Mouse (Mus musculus) kidney, embryonic 16.5 days (tissue): Measurements from ENCODE around the gene Hk2. TPM values are rescaled to one million over a fixed set of nuclear protein-coding genes. Genes with fewer than 3 reads are reported as not detected.

Experiments used
- ATAC-seq: fragments of 200-750 bp; cut with Nextera tagmentation; 2 replicates; pipeline ENCODE4 v1.8.0; 2017; ENCODE audit warnings: moderate TSS enrichment; ENCODE audit not compliant: low FRiP score, low TSS enrichment
- H3K27ac ChIP-seq: fragments of 300-500 bp; sonication (generic); 2 replicates; pipeline ENCODE4 v1.5.1; 2014; ENCODE audit warnings: low read length
- H3K27me3 ChIP-seq: fragments of 300-500 bp; sonication (generic); 2 replicates; pipeline ENCODE4 v1.6.1; 2014; ENCODE audit warnings: low read length, control low read depth, mixed read lengths; ENCODE audit not compliant: insufficient read depth
- H3K36me3 ChIP-seq: fragments of 300-500 bp; sonication (generic); 2 replicates; pipeline ENCODE4 v1.6.1; 2014; ENCODE audit warnings: low read length, control low read depth, mixed read lengths; ENCODE audit not compliant: insufficient read depth
- H3K4me1 ChIP-seq: fragments of 300-500 bp; sonication (generic); 2 replicates; pipeline ENCODE4 v1.6.1; 2014; ENCODE audit warnings: low read length, control low read depth, mixed read lengths; ENCODE audit not compliant: insufficient read depth
- H3K4me2 ChIP-seq: fragments of 300-500 bp; sonication (generic); replicated peaks from 2 replicates; pipeline ENCODE4 v1.6.1; 2014; ENCODE audit warnings: low read depth, low read length
- H3K4me3 ChIP-seq: fragments of 300-500 bp; sonication (generic); 2 replicates; pipeline ENCODE4 v1.5.1; 2014; ENCODE audit warnings: mild to moderate bottlenecking, low read length
- H3K9ac ChIP-seq: fragments of 300-500 bp; sonication (generic); replicated peaks from 2 replicates; pipeline ENCODE4 v1.6.1; 2014; ENCODE audit warnings: low read length
- H3K9me3 ChIP-seq: fragments of 300-500 bp; sonication (generic); 2 replicates; pipeline ENCODE4 v1.6.1; 2016; ENCODE audit warnings: low read length, control low read depth
- WGBS: fragments of 180-500 bp; shearing (Covaris S2); extraction: QIAGEN DNeasy Blood & Tissue Kit; methylation state at CpG from one replicate; pipeline ENCODE4 v1.1.7; 2014; 5-methylcytosine and 5-hydroxymethylcytosine counted together
- polyA plus RNA-seq: library from polyadenylated mRNA; unstranded; fragments of >200 nt; fragmentation: Nextera tagmentation; extraction: Ambion mirVana; gene quantifications from 2 replicates; pipeline ENCODE4 v1.2.1, GENCODE M21; 2015

The Hk2 gene
- polyA plus RNA-seq, 1 experiment from 2014 or later = 16.3 TPM

DNA sequence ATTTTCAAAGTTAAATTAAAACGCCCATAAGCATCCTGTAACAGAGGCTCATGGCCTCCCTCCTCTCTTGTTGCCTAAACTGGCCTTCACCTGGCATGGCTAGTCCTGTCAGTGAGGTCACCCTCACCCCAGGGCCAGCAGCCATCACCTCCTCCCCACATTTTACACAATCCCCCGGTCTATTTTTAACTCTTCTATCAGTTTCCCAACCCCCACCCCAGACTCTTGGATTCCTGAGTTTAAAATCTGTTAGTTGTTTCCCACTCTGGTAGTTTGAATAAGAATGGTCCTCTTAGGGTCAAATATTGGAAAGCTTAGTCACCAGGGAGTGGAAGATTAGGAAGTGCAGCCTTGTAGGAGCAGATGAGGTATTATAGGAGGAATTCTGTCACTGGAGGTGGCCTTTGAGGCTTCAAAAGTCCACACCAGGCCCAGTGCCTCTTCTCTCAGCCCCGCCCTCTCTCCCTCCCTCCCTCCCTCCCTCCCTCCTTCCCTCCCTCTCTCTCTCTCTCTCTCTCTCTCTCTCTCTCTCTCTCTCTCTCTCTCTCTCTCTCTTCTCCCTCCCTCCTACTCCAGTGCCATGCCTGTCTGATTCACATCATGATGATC is 13.4 kb downstream of the Hk2 start:
- Histone ChIP-seq H3K36me3 (no peaks in the 10 kb centered on the region; the same call in 1 of the 2 replicates), H3K9me3 (no peaks in the 10 kb centered on the region), H3K4me1 (peaks cover 10% of the 10 kb centered on the region), H3K4me3 (no peak overlapping the region), H3K27ac (no peak overlapping the region), H3K27me3 (no peaks in the 10 kb centered on the region), H3K9ac (no peak overlapping the region), H3K4me2 (no peak overlapping the region)
- WGBS = 73% methylated on average over 3 of the region's 3 CpGs
- ATAC-seq = no peak

- H3K27ac ChIP-seq = no peak overlapping the region
- no peak overlapping the region for H3K4me2 ChIP-seq
- no peak for ATAC-seq
- H3K4me3 ChIP-seq = no peak overlapping the region
- H3K9me3 ChIP-seq = no peaks in the 10 kb centered on the region
- H3K36me3 ChIP-seq = no peaks in the 10 kb centered on the region; the same call in 1 of the 2 replicates
- no peak overlapping the region for H3K9ac ChIP-seq
- peaks cover 9% of the 10 kb centered on the region for H3K4me1 ChIP-seq
- H3K27me3 ChIP-seq = no peaks in the 10 kb centered on the region
- WGBS = 90% methylated on average over 5 of the region's 5 CpGs
Observed at GRCm38 (mm10) chr6:82759241-82759640, 15.0 kb downstream of the Hk2 start.

GRCm38 (mm10) chr6:82756799-82757210 is 17.4 kb downstream of the Hk2 start:
- no peak for ATAC-seq
- Histone ChIP-seq H3K9me3 (no peaks in the 10 kb centered on the region), H3K4me3 (no peak overlapping the region), H3K4me2 (no peak overlapping the region), H3K27me3 (no peaks in the 10 kb centered on the region), H3K9ac (no peak overlapping the region), H3K4me1 (peaks cover 5% of the 10 kb centered on the region; the same call in 1 of the 2 replicates), H3K27ac (no peak overlapping the region), H3K36me3 (no peaks in the 10 kb centered on the region; the same call in 1 of the 2 replicates)
- 85% methylated on average over 9 of the region's 9 CpGs for WGBS

DNA sequence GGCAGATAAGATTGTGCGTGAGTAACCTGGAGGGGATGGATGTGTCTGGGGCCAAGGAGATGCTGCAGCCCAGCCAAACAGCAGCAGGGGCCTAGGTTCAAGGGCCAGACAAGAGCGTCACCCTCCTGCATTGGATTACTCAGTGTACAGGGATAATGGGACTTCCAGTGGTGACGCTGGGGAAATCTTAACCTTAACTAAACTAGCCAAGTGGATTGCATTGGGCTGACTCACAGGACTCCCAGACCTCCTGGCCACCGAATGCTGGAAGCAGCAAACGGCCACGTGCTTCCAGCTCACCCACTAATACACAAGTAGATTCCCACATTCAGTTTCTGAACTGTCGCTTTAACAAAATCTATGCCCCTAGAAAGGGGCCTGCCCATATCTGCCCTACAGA is 18.0 kb downstream of the Hk2 start:
- Histone ChIP-seq H3K4me3 (no peak overlapping the region), H3K4me1 (peaks cover 5% of the 10 kb centered on the region; the same call in 1 of the 2 replicates), H3K27ac (no peak overlapping the region), H3K27me3 (no peaks in the 10 kb centered on the region), H3K36me3 (no peaks in the 10 kb centered on the region; the same call in 1 of the 2 replicates), H3K9ac (no peak overlapping the region), H3K4me2 (no peak overlapping the region), H3K9me3 (no peaks in the 10 kb centered on the region)
- ATAC-seq = no peak
- WGBS = 86% methylated on average over 7 of the region's 7 CpGs

- Histone ChIP-seq H3K4me1 (peaks cover 5% of the 10 kb centered on the region; the same call in 1 of the 2 replicates), H3K27me3 (no peaks in the 10 kb centered on the region), H3K27ac (no peak overlapping the region), H3K9ac (no peak overlapping the region), H3K36me3 (no peaks in the 10 kb centered on the region; the same call in 1 of the 2 replicates), H3K4me2 (no peak overlapping the region), H3K9me3 (no peaks in the 10 kb centered on the region), H3K4me3 (no peak overlapping the region)
- ATAC-seq = no peak
- 51% methylated on average over 2 of the region's 2 CpGs for WGBS
Observed at GRCm38 (mm10) chr6:82755338-82755737, 18.9 kb downstream of the Hk2 start.

DNA sequence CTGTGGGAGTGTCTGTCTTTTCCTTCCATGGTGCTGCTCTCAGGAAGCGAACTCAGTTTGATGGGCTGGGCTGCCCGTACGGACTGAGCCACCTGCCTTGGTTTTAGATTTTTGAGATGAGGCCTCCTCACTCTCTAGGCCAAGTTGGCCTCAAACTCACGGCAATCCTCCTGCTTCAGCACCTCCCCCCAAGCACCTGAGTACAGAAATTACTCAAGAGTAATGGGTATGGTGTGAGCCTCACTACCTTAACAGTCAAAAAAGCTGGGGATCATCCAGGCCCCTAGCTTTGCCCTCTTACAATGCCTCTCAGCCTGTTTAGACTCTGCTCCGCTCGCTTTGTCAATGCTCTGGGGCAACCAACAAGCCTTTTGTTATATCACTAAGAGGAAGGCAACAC is 19.5 kb downstream of the Hk2 start:
- ATAC-seq = no peak
- H3K27ac ChIP-seq = no peak overlapping the region
- 85% methylated on average over 6 of the region's 6 CpGs for WGBS
- H3K9ac ChIP-seq = no peak overlapping the region
- H3K4me3 ChIP-seq = no peak overlapping the region
- H3K4me2 ChIP-seq = no peak overlapping the region
- peaks cover 5% of the 10 kb centered on the region; the same call in 1 of the 2 replicates for H3K4me1 ChIP-seq
- no peaks in the 10 kb centered on the region for H3K27me3 ChIP-seq
- no peaks in the 10 kb centered on the region; the same call in 1 of the 2 replicates for H3K36me3 ChIP-seq
- no peaks in the 10 kb centered on the region for H3K9me3 ChIP-seq

DNA sequence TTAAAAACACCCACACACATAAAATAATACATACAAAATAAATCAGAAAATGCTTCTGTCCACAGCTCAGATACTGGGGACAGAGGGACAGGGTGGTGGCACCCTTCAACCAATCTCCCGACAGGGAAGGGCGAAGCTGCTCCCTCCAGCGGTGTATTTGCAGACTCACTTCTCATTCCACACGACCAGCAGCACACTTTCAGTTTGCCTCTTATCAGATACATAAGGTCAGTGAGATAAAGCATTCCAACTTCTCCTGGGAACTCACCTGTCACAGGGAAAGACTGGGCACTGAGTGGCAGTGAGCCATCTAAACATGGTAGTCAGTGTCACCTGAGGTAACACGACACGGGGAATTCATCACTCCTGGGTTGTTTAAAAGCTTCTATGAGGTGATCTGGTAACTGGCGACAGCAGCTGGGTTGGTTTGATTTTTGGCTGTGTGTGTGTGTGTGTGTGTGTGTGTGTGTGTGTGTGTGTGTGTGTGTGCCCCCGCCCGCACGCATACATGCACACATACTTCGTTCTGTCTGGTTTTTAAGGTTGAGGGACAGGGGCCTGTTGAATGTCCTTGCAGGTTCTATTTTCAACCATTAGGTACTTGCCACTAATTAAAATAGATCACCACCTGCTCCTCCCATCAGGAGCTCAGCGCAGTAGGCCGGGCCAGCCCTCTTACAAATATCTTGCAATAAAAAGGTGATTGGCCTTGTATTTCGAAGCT is 20.5 kb downstream of the Hk2 start:
- no peak overlapping the region for H3K27ac ChIP-seq
- H3K4me2 ChIP-seq = no peak overlapping the region
- ATAC-seq = no peak
- no peak overlapping the region for H3K9ac ChIP-seq
- H3K4me3 ChIP-seq = no peak overlapping the region
- WGBS = 85% methylated on average over 14 of the region's 14 CpGs
- no peaks in the 10 kb centered on the region for H3K27me3 ChIP-seq
- H3K4me1 ChIP-seq = peaks cover 5% of the 10 kb centered on the region; the same call in 1 of the 2 replicates
- H3K36me3 ChIP-seq = peaks cover 4% of the 10 kb centered on the region
- no peaks in the 10 kb centered on the region for H3K9me3 ChIP-seq

GRCm38 (mm10) chr6:82753061-82753460 is 21.2 kb downstream of the Hk2 start:
- no peak for ATAC-seq
- WGBS = 39% methylated on average over 11 of the region's 11 CpGs

DNA sequence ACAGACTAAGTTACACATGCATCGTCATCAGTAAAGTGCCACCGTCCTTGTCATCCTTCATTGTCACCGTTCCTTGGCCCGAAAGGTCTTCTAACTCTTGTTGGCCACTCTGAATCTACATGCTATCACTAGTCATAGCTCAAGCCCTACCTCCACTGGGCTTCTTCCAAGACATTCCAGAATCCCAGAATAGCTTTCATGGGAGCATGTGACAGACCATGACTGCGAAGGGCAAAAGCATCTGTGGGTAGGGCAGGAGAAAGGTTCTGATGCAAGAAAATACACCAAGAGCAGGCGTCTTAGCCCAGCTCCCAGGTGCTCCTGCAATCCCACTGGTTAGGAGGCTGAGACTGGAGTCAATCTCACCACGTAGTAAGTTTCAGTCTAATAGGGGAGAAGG is 22.5 kb downstream of the Hk2 start:
- H3K27ac ChIP-seq = no peak overlapping the region
- ATAC-seq = no peak
- 95% methylated on average over 7 of the region's 7 CpGs for WGBS
- peaks cover 5% of the 10 kb centered on the region; the same call in 1 of the 2 replicates for H3K4me1 ChIP-seq
- no peaks in the 10 kb centered on the region for H3K9me3 ChIP-seq
- no peak overlapping the region for H3K9ac ChIP-seq
- peaks cover 4% of the 10 kb centered on the region for H3K36me3 ChIP-seq
- H3K4me3 ChIP-seq = no peak overlapping the region
- no peaks in the 10 kb centered on the region for H3K27me3 ChIP-seq
- H3K4me2 ChIP-seq = no peak overlapping the region

More at GRCm38 (mm10) chr6:82753061-82753460, 21.2 kb downstream of the Hk2 start:
- peaks cover 5% of the 10 kb centered on the region; the same call in 1 of the 2 replicates for H3K4me1 ChIP-seq
- H3K27me3 ChIP-seq = no peaks in the 10 kb centered on the region
- H3K9ac ChIP-seq = no peak overlapping the region
- H3K36me3 ChIP-seq = peaks cover 4% of the 10 kb centered on the region
- no peak overlapping the region for H3K27ac ChIP-seq
- no peak overlapping the region for H3K4me3 ChIP-seq
- no peaks in the 10 kb centered on the region for H3K9me3 ChIP-seq
- H3K4me2 ChIP-seq = no peak overlapping the region

GRCm38 (mm10) chr6:82751031-82751430 is 23.2 kb downstream of the Hk2 start:
- H3K36me3 ChIP-seq = peaks cover 4% of the 10 kb centered on the region
- H3K27me3 ChIP-seq = no peaks in the 10 kb centered on the region
- H3K4me3 ChIP-seq = no peak overlapping the region
- no peak overlapping the region for H3K4me2 ChIP-seq
- 87% methylated on average over 11 of the region's 11 CpGs for WGBS
- peaks cover 5% of the 10 kb centered on the region; the same call in 1 of the 2 replicates for H3K4me1 ChIP-seq
- no peak overlapping the region for H3K9ac ChIP-seq
- no peak for ATAC-seq
- no peaks in the 10 kb centered on the region for H3K9me3 ChIP-seq
- no peak overlapping the region for H3K27ac ChIP-seq
